Mouse (Mus musculus) kidney, embryonic 16.5 days (tissue): Measurements from ENCODE around the gene Batf3. TPM values are rescaled to one million over a fixed set of nuclear protein-coding genes. Genes with fewer than 3 reads are reported as not detected.

ENCODE experiments used
- ATAC-seq: fragments of 200-750 bp; cut with Nextera tagmentation; 2 replicates; pipeline ENCODE4 v1.8.0; 2017; ENCODE audit warnings: moderate TSS enrichment; ENCODE audit not compliant: low FRiP score, low TSS enrichment
- H3K27ac ChIP-seq: fragments of 300-500 bp; sonication (generic); 2 replicates; pipeline ENCODE4 v1.5.1; 2014; ENCODE audit warnings: low read length
- H3K27me3 ChIP-seq: fragments of 300-500 bp; sonication (generic); 2 replicates; pipeline ENCODE4 v1.6.1; 2014; ENCODE audit warnings: low read length, control low read depth, mixed read lengths; ENCODE audit not compliant: insufficient read depth
- H3K36me3 ChIP-seq: fragments of 300-500 bp; sonication (generic); 2 replicates; pipeline ENCODE4 v1.6.1; 2014; ENCODE audit warnings: low read length, control low read depth, mixed read lengths; ENCODE audit not compliant: insufficient read depth
- H3K4me1 ChIP-seq: fragments of 300-500 bp; sonication (generic); 2 replicates; pipeline ENCODE4 v1.6.1; 2014; ENCODE audit warnings: low read length, control low read depth, mixed read lengths; ENCODE audit not compliant: insufficient read depth
- H3K4me2 ChIP-seq: fragments of 300-500 bp; sonication (generic); replicated peaks from 2 replicates; pipeline ENCODE4 v1.6.1; 2014; ENCODE audit warnings: low read depth, low read length
- H3K4me3 ChIP-seq: fragments of 300-500 bp; sonication (generic); 2 replicates; pipeline ENCODE4 v1.5.1; 2014; ENCODE audit warnings: mild to moderate bottlenecking, low read length
- H3K9ac ChIP-seq: fragments of 300-500 bp; sonication (generic); replicated peaks from 2 replicates; pipeline ENCODE4 v1.6.1; 2014; ENCODE audit warnings: low read length
- H3K9me3 ChIP-seq: fragments of 300-500 bp; sonication (generic); 2 replicates; pipeline ENCODE4 v1.6.1; 2016; ENCODE audit warnings: low read length, control low read depth
- WGBS: fragments of 180-500 bp; shearing (Covaris S2); extraction: QIAGEN DNeasy Blood & Tissue Kit; methylation state at CpG from one replicate; pipeline ENCODE4 v1.1.7; 2014; 5-methylcytosine and 5-hydroxymethylcytosine counted together
- polyA plus RNA-seq: library from polyadenylated mRNA; unstranded; fragments of >200 nt; fragmentation: Nextera tagmentation; extraction: Ambion mirVana; gene quantifications from 2 replicates; pipeline ENCODE4 v1.2.1, GENCODE M21; 2015

Batf3 gene
- polyA plus RNA-seq, 1 experiment from 2014 or later: 13.5 TPM

GRCm38 (mm10) chr1:191150924-191151605, 53.4 kb downstream of the Batf3 start:
- ATAC-seq: no peak
- no peak overlapping the region for H3K9ac ChIP-seq
- WGBS: 57% methylated on average over 8 of the region's 8 CpGs
- H3K4me3 ChIP-seq: no peak overlapping the region
- H3K9me3 ChIP-seq: 0 out of 2 replicates have a peak, but pooled peaks cover under 1% of the 10 kb centered on the region
- H3K4me2 ChIP-seq: no peak overlapping the region
- H3K27me3 ChIP-seq: no peaks in the 10 kb centered on the region
- no peak overlapping the region for H3K27ac ChIP-seq
- H3K36me3 ChIP-seq: no peaks in the 10 kb centered on the region
- H3K4me1 ChIP-seq: peaks cover 11% of the 10 kb centered on the region; the same call in 1 of the 2 replicates

DNA sequence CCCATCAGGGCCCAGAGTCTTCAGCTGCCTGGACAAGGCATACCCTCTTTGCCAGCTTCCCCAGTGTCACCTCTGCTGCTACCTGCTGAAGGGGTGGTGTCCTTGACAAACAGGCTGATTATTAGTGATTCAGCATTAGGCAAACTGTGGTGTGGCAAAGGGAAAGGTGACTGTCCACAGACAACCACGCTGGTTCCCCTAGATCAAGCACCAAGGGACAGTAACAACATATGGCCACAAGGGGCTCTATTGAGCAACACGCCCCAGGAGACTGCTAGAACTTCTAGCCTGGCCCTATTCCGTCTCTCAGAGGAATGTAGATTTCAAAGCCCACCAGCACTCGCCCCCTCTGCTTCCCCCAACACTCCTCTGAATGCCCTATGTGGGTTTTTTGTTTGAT, 55.4 kb downstream of the Batf3 start:
- Histone ChIP-seq H3K4me3 (no peak overlapping the region), H3K9ac (no peak overlapping the region), H3K27me3 (no peaks in the 10 kb centered on the region), H3K9me3 (peaks cover 14% of the 10 kb centered on the region), H3K27ac (no peak overlapping the region), H3K4me2 (no peak overlapping the region), H3K4me1 (peaks cover 11% of the 10 kb centered on the region; the same call in 1 of the 2 replicates), H3K36me3 (no peaks in the 10 kb centered on the region)
- ATAC-seq: peak; percentile 63; the same call in 1 of the 2 replicates
- WGBS: 29% methylated on average over 4 of the region's 4 CpGs

DNA sequence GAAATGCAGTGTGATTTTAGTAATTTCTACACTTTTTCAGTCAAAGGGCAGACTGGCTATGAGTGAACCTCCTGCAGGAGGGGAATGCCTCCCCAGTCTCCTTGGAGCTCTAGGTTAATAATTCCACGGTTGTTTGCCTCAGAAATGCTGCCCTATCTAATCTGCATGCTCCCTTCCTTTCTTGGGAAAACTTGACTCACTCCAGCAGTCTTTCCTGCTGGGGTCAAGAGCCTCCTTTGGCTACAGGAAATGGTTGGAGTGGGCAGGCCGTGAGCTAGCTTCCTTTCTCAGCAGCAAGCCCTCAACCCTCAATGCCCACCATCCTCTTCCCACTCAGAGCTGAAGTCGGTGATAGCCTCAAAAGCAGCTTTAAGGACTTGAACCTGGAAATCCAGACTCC, 56.7 kb downstream of the Batf3 start:
- no peak overlapping the region; the same call in 1 of the 2 replicates for H3K9ac ChIP-seq
- no peak overlapping the region for H3K4me2 ChIP-seq
- WGBS: 32% methylated on average over 3 of the region's 3 CpGs
- H3K4me1 ChIP-seq: peaks cover 11% of the 10 kb centered on the region; the same call in 1 of the 2 replicates
- no peaks in the 10 kb centered on the region for H3K36me3 ChIP-seq
- H3K27me3 ChIP-seq: no peaks in the 10 kb centered on the region
- no peak overlapping the region for H3K4me3 ChIP-seq
- H3K27ac ChIP-seq: peak overlapping the region; percentile 64
- H3K9me3 ChIP-seq: peaks cover 15% of the 10 kb centered on the region
- 0 out of 2 replicates have a peak, but pooled peaks have one; percentile 15 for ATAC-seq

Other genes with a start within 250 kb of the Batf3 start
- gene Rps6kc1, start 186.1 kb upstream of the Batf3 start, polyA plus RNA-seq: 13.7 and 14.4 TPM in 2 replicates
- 44.8 and 44.9 TPM in 2 replicates for gene Angel2, start 172.7 kb upstream of the Batf3 start, polyA plus RNA-seq
- 27.0 and 29.3 TPM in 2 replicates for gene Vash2, start 118.6 kb upstream of the Batf3 start, polyA plus RNA-seq
- gene Flvcr1, start 71.7 kb upstream of the Batf3 start, polyA plus RNA-seq: 6.0 and 6.2 TPM in 2 replicates
- gene Spata45, start 61.2 kb upstream of the Batf3 start, polyA plus RNA-seq: not detected in 2 replicates
- gene Tatdn3, start 34.9 kb upstream of the Batf3 start, polyA plus RNA-seq: 13.1 and 14.4 TPM in 2 replicates
- gene Nsl1, start 34.8 kb upstream of the Batf3 start, polyA plus RNA-seq: 21.9 and 25.5 TPM in 2 replicates
- gene Fam71a, start 67.0 kb downstream of the Batf3 start, polyA plus RNA-seq: not detected in 2 replicates
- gene Atf3, start 120.2 kb downstream of the Batf3 start, polyA plus RNA-seq: 4.1 and 4.4 TPM in 2 replicates
- gene Nenf, start 220.3 kb downstream of the Batf3 start, polyA plus RNA-seq: 86.7 and 92.6 TPM in 2 replicates
- gene Tmem206, start 228.1 kb downstream of the Batf3 start, polyA plus RNA-seq: 26.4 TPM in 2 replicates